Mouse (Mus musculus) left cerebral cortex, postnatal 4 days (tissue): ENCODE measurements at regions not wholly inside any gene's neighbourhood (a gene's known extent, or its start where the extent isn't known, plus 50 kb on each side); places are given as distances from the start of the nearest gene placed in this dataset.

Source experiments
- DNase-seq: peaks from one replicate; pipeline ENCODE4 v3.0.0-alpha.2; 2022
- intact Hi-C: fragments of 180-260 bp; cut with DNase I; formaldehyde crosslinking; loops from one replicate; pipeline ENCODE4 v1.15.1; 2025

DNA sequence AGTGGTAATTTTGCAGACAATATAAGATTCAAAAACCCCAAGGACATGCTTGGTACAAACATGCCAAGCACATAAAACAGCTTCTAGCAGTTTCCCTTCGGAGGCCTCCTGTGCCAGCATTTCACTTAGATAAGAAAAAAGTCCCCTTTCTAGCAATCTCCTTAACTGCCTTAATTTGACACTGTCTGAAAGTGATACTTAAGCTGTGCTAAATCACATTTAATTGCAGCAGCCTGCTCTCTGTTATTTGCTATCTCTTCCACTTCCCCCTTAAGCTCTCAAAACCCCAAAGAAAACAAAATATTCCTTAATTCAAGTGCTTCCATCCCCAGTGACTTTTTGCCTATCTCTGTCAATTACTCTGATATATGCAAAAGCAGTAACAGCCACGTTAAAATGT is 86.9 kb upstream of the Prokr2 start:
- no peak for DNase-seq
- intact Hi-C loops = no loop called here

DNA sequence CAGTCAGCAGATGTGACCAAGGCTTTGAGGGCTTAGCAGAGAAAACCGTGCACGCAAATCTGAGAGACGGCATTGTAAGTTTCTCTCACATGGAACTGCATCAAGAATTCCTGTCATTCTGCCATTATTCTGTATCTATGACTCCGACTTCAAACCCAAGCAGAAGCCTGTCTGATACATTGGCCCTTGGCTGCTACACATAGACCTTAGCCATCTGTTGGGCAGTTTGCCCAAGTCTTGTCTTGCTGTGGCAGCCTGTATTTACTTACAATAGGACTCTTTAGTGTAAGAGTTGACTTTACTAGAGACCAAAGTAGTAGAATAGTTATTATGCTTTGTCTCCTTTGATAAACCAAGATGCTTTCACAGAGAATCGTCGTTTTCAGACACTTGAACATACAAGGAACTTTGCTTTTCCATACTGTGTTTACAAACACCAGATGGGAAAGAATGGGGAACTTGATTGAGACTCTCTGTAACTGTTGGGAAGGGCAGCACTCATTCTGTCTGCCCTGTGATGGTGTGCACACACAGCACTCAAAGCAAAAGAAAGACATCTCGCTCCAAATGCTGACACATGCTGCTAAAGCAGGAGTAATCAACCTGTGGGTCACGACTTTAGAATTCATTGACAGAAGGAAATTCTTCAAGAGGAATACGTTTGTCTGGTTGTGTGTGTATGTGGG is 83.9 kb upstream of the Prokr2 start:
- peak; percentile 53 for DNase-seq
- intact Hi-C loops = no loop called here

DNA sequence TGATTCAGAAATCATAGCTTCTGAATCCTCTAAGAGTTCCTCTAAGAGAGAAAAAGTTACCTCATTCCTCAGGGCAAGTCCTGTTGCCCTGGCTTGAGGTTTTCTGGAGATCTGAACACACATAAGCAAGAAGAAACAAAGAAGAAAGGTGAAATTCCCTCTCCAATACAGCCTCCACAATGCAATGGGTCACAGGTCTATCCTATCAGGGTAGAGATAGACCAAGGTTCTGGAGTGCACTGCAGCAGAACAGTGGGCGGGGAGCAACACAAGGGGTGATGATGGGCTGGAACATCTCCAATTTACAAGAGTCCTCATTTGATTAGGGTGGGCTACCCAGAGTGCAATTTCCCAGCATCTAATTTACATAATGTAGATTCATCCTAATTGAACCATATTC is 69.8 kb upstream of the Prokr2 start:
- intact Hi-C loops = no loop called here
- no peak for DNase-seq

DNA sequence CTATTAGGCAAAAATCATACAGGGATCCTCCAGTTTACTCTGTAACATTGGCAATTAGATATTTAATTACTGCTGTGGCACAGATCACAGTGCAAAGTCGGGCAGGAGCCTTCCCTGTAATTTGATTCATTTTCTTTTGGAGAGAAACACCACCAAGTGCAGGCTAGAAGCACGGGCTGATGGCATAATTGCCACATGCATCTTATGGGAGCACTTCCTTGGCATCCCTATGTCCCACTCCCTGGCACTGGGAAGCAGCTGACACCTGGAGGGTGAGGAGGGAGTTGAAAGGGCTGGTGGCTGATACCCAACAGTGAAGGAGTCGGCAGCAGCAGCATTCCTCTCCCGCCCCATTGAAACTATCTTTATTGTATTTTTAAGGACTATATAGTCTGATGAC is 64.1 kb upstream of the Prokr2 start:
- no peak for DNase-seq
- intact Hi-C loops = no loop called here

DNA sequence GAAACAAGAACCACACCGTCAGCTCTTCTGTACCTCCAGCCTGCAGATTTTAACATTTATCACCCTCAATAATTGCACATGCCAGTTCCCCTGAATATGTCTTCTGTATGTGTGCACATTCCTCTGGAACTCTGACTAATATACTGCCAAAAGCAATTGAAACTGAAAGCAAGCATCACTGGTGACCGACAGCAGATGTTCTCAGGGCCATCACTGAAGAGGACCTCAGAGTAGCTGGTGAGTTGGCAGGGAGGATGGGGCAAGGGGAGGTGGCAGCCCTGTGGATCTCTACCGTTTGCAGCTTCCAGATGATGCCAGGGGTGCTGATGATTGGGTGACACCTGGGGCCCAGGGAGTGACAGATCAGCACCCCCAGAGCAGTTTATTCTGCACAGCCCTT is 62.6 kb upstream of the Prokr2 start:
- no peak for DNase-seq
- intact Hi-C loops = no loop called here

DNA sequence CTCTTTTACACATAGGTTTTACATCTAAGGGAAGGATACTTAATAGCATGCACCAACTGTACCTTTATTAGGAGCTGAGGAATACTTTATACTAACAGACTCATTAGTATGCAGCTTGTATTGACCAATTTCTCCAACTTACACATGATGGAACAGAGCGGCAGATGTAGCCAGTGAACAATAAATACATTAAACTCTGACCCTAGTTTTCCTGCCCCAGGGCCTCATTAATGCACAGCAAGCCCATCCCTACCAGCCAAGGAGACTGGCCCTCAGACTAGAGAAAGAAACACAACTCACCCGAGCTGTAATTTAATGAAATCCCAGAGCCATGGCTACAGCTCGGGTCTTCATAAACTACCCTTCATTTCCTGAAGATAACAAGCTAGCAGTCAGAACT is 60.8 kb upstream of the Prokr2 start:
- no peak for DNase-seq
- intact Hi-C loops = no loop called here

- DNase-seq = no peak
- intact Hi-C loops = no loop called here
These were observed 59.4 kb upstream of the Prokr2 start for GRCm38 (mm10) chr2:132444442-132445161.
